Mouse (Mus musculus): ENCODE data around the gene Uchl5. TPM values are rescaled to one million over a fixed set of nuclear protein-coding genes. Genes with fewer than 3 reads are reported as not detected.

The Uchl5 gene
- polyA plus RNA-seq, 1 experiment, result 141 TPM

GRCm38 (mm10) chr1:143838896-143839410, 61.9 kb downstream of the Uchl5 start:
- TF ChIP-seq POLR2A (IDR thresholded peaks at IDR 0.05; ENCODE audit: insufficient read depth, low read length), result no peak
- no peak for TF ChIP-seq CTCF (IDR thresholded peaks at IDR 0.05; ENCODE audit: low read depth, low read length)
- no peak for TF ChIP-seq EP300 (IDR thresholded peaks at IDR 0.05; ENCODE audit: insufficient read depth, low read depth, low read length)
- Histone ChIP-seq H3K9me3 (replicated peaks; ENCODE audit: control insufficient read depth, insufficient read depth, low read length, poor library complexity, severe bottlenecking) (peaks cover 3% of the 10 kb centered on the region; the same call in 1 of the 2 replicates), H3K27ac (ENCODE audit: insufficient read depth, low read length) (no peak overlapping the region), H3K4me3 (ENCODE audit: low read depth, low read length) (no peak overlapping the region), H3K27me3 (ENCODE audit: control insufficient read depth, insufficient read depth, low read length, poor library complexity, severe bottlenecking) (no peaks in the 10 kb centered on the region), H3K36me3 (ENCODE audit: control insufficient read depth, insufficient read depth, low read length, poor library complexity, severe bottlenecking) (no peaks in the 10 kb centered on the region), H3K9ac (ENCODE audit: low read depth, poor library complexity, severe bottlenecking) (no peak overlapping the region), H3K4me1 (ENCODE audit: control insufficient read depth, insufficient read depth, low read length) (no peaks in the 10 kb centered on the region)

- H3K9me3 ChIP-seq (replicated peaks; ENCODE audit: control insufficient read depth, insufficient read depth, low read length, poor library complexity, severe bottlenecking), result peaks cover 11% of the 10 kb centered on the region
- no peaks in the 10 kb centered on the region for H3K27me3 ChIP-seq (ENCODE audit: control insufficient read depth, insufficient read depth, low read length, poor library complexity, severe bottlenecking)
- no peak overlapping the region for H3K27ac ChIP-seq (ENCODE audit: insufficient read depth, low read length)
- H3K9ac ChIP-seq (ENCODE audit: low read depth, poor library complexity, severe bottlenecking), result no peak overlapping the region
- H3K4me1 ChIP-seq (ENCODE audit: control insufficient read depth, insufficient read depth, low read length), result no peaks in the 10 kb centered on the region
- no peak overlapping the region for H3K4me3 ChIP-seq (ENCODE audit: low read depth, low read length)
- H3K36me3 ChIP-seq (ENCODE audit: control insufficient read depth, insufficient read depth, low read length, poor library complexity, severe bottlenecking), result no peaks in the 10 kb centered on the region
- TF ChIP-seq POLR2A (IDR thresholded peaks at IDR 0.05; ENCODE audit: insufficient read depth, low read length), result no peak
- no peak for TF ChIP-seq CTCF (IDR thresholded peaks at IDR 0.05; ENCODE audit: low read depth, low read length)
- no peak for TF ChIP-seq EP300 (IDR thresholded peaks at IDR 0.05; ENCODE audit: insufficient read depth, low read depth, low read length)
These were observed 75.3 kb downstream of the Uchl5 start for GRCm38 (mm10) chr1:143852329-143852728.

GRCm38 (mm10) chr1:143852779-143853358, 75.8 kb downstream of the Uchl5 start:
- no peaks in the 10 kb centered on the region for H3K27me3 ChIP-seq (ENCODE audit: control insufficient read depth, insufficient read depth, low read length, poor library complexity, severe bottlenecking)
- H3K4me1 ChIP-seq (ENCODE audit: control insufficient read depth, insufficient read depth, low read length), result no peaks in the 10 kb centered on the region
- no peak overlapping the region for H3K4me3 ChIP-seq (ENCODE audit: low read depth, low read length)
- peaks cover 11% of the 10 kb centered on the region for H3K9me3 ChIP-seq (replicated peaks; ENCODE audit: control insufficient read depth, insufficient read depth, low read length, poor library complexity, severe bottlenecking)
- H3K36me3 ChIP-seq (ENCODE audit: control insufficient read depth, insufficient read depth, low read length, poor library complexity, severe bottlenecking), result no peaks in the 10 kb centered on the region
- no peak overlapping the region for H3K27ac ChIP-seq (ENCODE audit: insufficient read depth, low read length)
- no peak for TF ChIP-seq EP300 (IDR thresholded peaks at IDR 0.05; ENCODE audit: insufficient read depth, low read depth, low read length)
- no peak for TF ChIP-seq POLR2A (IDR thresholded peaks at IDR 0.05; ENCODE audit: insufficient read depth, low read length)
- no peak for TF ChIP-seq CTCF (IDR thresholded peaks at IDR 0.05; ENCODE audit: low read depth, low read length)
- H3K9ac ChIP-seq (ENCODE audit: low read depth, poor library complexity, severe bottlenecking), result no peak overlapping the region

- no peaks in the 10 kb centered on the region for H3K27me3 ChIP-seq (ENCODE audit: control insufficient read depth, insufficient read depth, low read length, poor library complexity, severe bottlenecking)
- no peaks in the 10 kb centered on the region for H3K36me3 ChIP-seq (ENCODE audit: control insufficient read depth, insufficient read depth, low read length, poor library complexity, severe bottlenecking)
- no peak for TF ChIP-seq EP300 (IDR thresholded peaks at IDR 0.05; ENCODE audit: insufficient read depth, low read depth, low read length)
- TF ChIP-seq POLR2A (IDR thresholded peaks at IDR 0.05; ENCODE audit: insufficient read depth, low read length), result no peak
- no peak for TF ChIP-seq CTCF (IDR thresholded peaks at IDR 0.05; ENCODE audit: low read depth, low read length)
- H3K9me3 ChIP-seq (replicated peaks; ENCODE audit: control insufficient read depth, insufficient read depth, low read length, poor library complexity, severe bottlenecking), result peaks cover 11% of the 10 kb centered on the region
- no peak overlapping the region for H3K9ac ChIP-seq (ENCODE audit: low read depth, poor library complexity, severe bottlenecking)
- H3K4me3 ChIP-seq (ENCODE audit: low read depth, low read length), result no peak overlapping the region
- H3K27ac ChIP-seq (ENCODE audit: insufficient read depth, low read length), result no peak overlapping the region
- H3K4me1 ChIP-seq (ENCODE audit: control insufficient read depth, insufficient read depth, low read length), result no peaks in the 10 kb centered on the region
These were observed 76.6 kb downstream of the Uchl5 start for GRCm38 (mm10) chr1:143853691-143854115.

GRCm38 (mm10) chr1:143855706-143856105, 78.6 kb downstream of the Uchl5 start:
- Histone ChIP-seq H3K27ac (ENCODE audit: insufficient read depth, low read length) (no peak overlapping the region), H3K9ac (ENCODE audit: low read depth, poor library complexity, severe bottlenecking) (no peak overlapping the region), H3K36me3 (ENCODE audit: control insufficient read depth, insufficient read depth, low read length, poor library complexity, severe bottlenecking) (no peaks in the 10 kb centered on the region), H3K27me3 (ENCODE audit: control insufficient read depth, insufficient read depth, low read length, poor library complexity, severe bottlenecking) (no peaks in the 10 kb centered on the region), H3K9me3 (replicated peaks; ENCODE audit: control insufficient read depth, insufficient read depth, low read length, poor library complexity, severe bottlenecking) (peaks cover 7% of the 10 kb centered on the region), H3K4me1 (ENCODE audit: control insufficient read depth, insufficient read depth, low read length) (no peaks in the 10 kb centered on the region), H3K4me3 (ENCODE audit: low read depth, low read length) (no peak overlapping the region)
- TF ChIP-seq POLR2A (IDR thresholded peaks at IDR 0.05; ENCODE audit: insufficient read depth, low read length) (no peak), EP300 (IDR thresholded peaks at IDR 0.05; ENCODE audit: insufficient read depth, low read depth, low read length) (no peak)

Other genes starting within 250 kb of the Uchl5 start
- gene B3galt2, start 136.6 kb upstream of the Uchl5 start, polyA plus RNA-seq (2011; ENCODE audit: insufficient read depth, insufficient read length, low read depth, missing spikeins), result not detected in 2 replicates
- gene Cdc73, start 74.4 kb upstream of the Uchl5 start, polyA plus RNA-seq (2011; ENCODE audit: insufficient read depth, insufficient read length, low read depth, missing spikeins), result 107 and 115 TPM in 2 replicates
- gene Glrx2, start 60.9 kb upstream of the Uchl5 start, polyA plus RNA-seq (2011; ENCODE audit: insufficient read depth, insufficient read length, low read depth, missing spikeins), result 42.3 and 48.1 TPM in 2 replicates
- 21.8 and 22.1 TPM in 2 replicates for gene Trove2, start 204 bp upstream of the Uchl5 start, polyA plus RNA-seq (2011; ENCODE audit: insufficient read depth, insufficient read length, low read depth, missing spikeins)
- 0.59 TPM in 1 of 2 replicates, not detected in the other for gene Rgs2, start 226.9 kb downstream of the Uchl5 start, polyA plus RNA-seq (2011; ENCODE audit: insufficient read depth, insufficient read length, low read depth, missing spikeins)

All from ES-Bruce4 (cell line).